Mouse (Mus musculus) brain, embryonic 14.5 days (tissue): ENCODE measurements around the gene Ern2. TPM values are rescaled to one million over a fixed set of nuclear protein-coding genes. Genes with fewer than 3 reads are reported as not detected.
A peak's percentile ranks its signal among the peaks of the same experiment; 100 is the strongest.

Experiments used
- DNase-seq: peaks from one replicate; pipeline ENCODE4 v3.0.0-alpha.2; 2011; ENCODE audit warnings: low read depth
- CTCF ChIP-seq: fragments of 200-500 bp; IDR thresholded peaks from 2 replicates; pipeline ENCODE4 v1.5.1; 2012; ENCODE audit warnings: inconsistent platforms, mild to moderate bottlenecking, moderate library complexity, borderline replicate concordance; ENCODE audit not compliant: insufficient read depth, insufficient read length; ENCODE audit errors: extremely low read depth
- POLR2A ChIP-seq: fragments of 200-500 bp; IDR thresholded peaks from 2 replicates; pipeline ENCODE4 v1.6.1; 2012; ENCODE audit warnings: mild to moderate bottlenecking, inconsistent platforms, borderline replicate concordance; ENCODE audit not compliant: poor library complexity, insufficient read depth, insufficient read length, severe bottlenecking; ENCODE audit errors: extremely low read depth
- polyA plus RNA-seq: library from polyadenylated mRNA; depleted of rRNA; stranded (reverse); fragments of >200 nt; gene quantifications from 2 replicates; pipeline ENCODE4 v1.2.3, GENCODE M21; 2012; rRNA removed

The Ern2 gene
- polyA plus RNA-seq = 1.8 and 1.9 TPM in 2 replicates

DNA sequence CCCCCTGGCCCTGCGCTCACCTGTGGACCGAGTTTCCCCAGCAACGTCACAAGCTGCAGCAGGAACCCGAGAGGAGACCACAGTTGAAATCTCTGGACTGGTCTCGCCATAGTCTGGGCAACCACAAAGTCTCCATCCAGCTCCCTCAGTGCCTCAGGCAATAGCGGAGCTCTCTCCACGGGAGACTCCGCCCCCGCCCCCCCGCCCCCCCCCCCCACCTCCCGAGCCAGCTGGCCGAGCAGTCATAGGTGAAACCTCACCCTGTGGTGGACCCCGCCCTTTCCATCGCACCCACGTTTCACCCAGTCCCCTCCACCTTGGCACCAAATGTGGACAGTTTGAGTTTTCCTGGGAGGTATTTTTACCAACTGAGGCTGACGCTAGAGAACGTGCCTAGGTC lies at the start of gene Ern2:
Gene Ern2, minus strand, starts transcription at position 165 of the 400 bp plus-strand sequence.
- DNase-seq = no peak
- no peak for TF ChIP-seq POLR2A
- TF ChIP-seq CTCF = no peak

- DNase-seq = peak; percentile 14
- TF ChIP-seq POLR2A = no peak
- TF ChIP-seq CTCF = no peak
Measured at GRCm38 (mm10) chr7:122230866-122231265, 44.9 kb upstream of the Ern2 start.

GRCm38 (mm10) chr7:122229916-122230315 lies 43.9 kb upstream of the Ern2 start:
- no peak for TF ChIP-seq POLR2A
- no peak for TF ChIP-seq CTCF
- DNase-seq = no peak

- DNase-seq = no peak
- TF ChIP-seq POLR2A (no peak), CTCF (no peak)
Measured at GRCm38 (mm10) chr7:122229306-122229705, 43.3 kb upstream of the Ern2 start.

DNA sequence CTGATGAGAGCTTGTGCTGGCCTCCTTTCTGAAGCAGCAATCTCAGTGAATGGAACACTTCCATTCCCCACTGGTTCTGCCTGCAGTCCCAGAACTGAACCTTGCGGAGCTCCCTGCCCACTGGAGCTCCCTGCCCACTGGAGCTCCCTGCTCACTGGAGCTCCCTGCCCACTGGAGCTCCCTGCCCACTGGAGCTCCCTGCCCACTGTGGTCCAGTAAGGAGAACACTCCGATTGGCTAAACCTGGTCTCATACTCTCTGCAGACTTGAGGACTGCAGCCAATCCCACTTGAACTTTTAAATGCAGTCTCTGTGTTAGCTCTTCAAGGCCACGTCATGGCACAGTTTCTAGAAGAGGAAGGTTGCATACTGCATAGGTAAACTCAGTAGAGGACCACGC lies 40.7 kb upstream of the Ern2 start:
- TF ChIP-seq POLR2A = no peak
- no peak for TF ChIP-seq CTCF
- DNase-seq = no peak

- no peak for DNase-seq
- TF ChIP-seq POLR2A (no peak), CTCF (no peak)
Measured at GRCm38 (mm10) chr7:122226020-122226742, 40.2 kb upstream of the Ern2 start.

DNA sequence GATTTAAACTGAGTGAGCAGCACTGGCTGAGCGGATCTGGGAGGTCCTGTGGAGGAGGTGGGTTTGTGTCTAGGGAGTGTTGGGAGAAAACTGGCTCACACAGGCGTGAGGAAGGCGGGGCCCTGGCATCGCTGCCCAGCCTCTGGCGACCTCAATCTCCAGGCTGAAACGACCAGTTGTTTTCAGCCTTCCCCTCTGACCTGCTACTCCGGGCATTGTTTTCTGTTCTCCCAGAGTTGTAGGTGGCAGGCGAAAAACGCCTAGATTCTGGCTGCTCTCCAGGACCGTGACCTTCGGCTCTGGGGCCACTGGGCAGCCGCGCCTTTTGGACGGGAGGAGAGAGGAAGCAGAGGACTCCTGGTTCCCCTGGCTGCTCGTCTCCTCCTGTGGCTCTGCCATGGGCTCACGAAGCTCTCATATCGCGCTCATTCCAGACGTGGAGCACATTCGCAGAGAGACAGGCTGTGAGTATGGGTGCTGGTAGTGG lies 33.4 kb upstream of the Ern2 start, which contains the start of gene Chp2:
Gene Chp2, plus strand, starts transcription at position 182 of the 487 bp plus-strand sequence.
- peak; percentile 28 for DNase-seq
- no peak for TF ChIP-seq POLR2A
- TF ChIP-seq CTCF = no peak

DNA sequence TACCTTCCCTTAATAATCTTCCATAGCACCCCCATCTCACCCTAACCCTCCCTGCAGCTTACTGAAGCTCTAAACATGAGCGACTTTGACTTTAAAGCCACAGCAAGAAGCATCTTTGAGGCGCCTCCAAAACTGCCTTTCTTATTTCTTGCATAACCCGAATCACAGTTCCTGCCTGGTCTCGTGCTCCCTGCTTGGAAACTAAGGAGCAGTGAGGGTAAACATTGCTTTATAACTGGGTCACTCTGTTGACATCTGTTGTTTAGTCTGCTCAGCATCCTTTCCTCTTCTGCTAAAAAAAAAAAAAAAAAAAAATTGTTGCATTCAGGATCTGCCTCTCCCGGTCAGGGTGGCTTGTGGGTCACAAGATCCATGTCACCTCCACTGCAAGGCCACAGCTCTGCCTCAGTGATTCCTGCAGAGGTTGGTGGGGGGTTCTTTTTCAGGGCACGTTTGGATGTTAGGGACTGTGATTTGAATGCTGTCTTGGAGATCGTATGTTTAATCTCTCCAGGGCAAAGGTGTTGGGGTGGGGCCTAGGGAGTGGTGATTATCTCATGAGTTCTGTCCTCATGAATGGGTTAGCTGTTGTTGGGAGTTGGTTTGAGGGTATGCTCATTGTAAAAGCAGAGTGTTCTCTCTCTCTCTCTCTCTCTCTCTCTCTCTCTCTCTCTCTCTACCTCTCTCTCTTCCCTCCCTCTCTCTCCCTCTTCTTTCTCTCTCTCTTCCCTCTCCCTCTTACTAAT lies 22.4 kb upstream of the Ern2 start:
- peak; percentile 9 for DNase-seq
- TF ChIP-seq CTCF (no peak), POLR2A (no peak)

GRCm38 (mm10) chr7:122206121-122206520 lies 20.1 kb upstream of the Ern2 start:
- DNase-seq = no peak
- TF ChIP-seq POLR2A (no peak), CTCF (no peak)

DNA sequence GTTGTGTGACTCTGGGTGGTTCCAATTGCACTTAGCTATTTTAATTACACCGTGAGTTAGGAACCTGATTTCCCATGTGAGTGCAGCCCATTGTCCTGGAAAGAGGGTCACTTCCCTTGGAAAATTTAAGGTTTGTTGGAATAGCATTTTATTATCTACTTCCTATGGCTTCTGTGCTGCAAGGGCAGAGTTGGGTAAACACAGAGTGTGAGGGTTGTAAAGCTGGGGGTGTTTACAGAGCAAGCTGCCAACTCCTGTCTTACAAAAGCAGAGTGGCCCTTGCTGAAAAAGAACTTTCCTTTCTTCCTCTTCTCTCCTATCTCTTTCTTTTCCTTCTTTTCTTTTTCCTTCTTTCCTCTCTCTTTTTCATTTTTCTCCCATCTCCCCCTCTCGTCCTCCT lies 17.9 kb upstream of the Ern2 start:
- no peak for DNase-seq
- TF ChIP-seq POLR2A = no peak
- TF ChIP-seq CTCF = no peak

GRCm38 (mm10) chr7:122199296-122199695 lies 13.3 kb upstream of the Ern2 start:
- DNase-seq = peak; percentile 63
- peak; percentile 54; the same call in 1 of the 2 replicates for TF ChIP-seq CTCF
- TF ChIP-seq POLR2A = no peak
